Mouse (Mus musculus) embryonic stem cell, embryonic (primary cell): ENCODE measurements at regions not wholly inside any gene's neighbourhood (a gene's known extent, or its start where the extent isn't known, plus 50 kb on each side); places are given as distances from the start of the nearest gene placed in this dataset.
"Not testable (repeated sequence)": the region's sequence is repeated elsewhere in the genome, so short reads cannot be mapped to it uniquely, and the experiment has no call there.

ENCODE experiments used
- CTCF ChIA-PET, 4 experiments: fragments of 300-600 bp in 2 of 4; fragments of 350-600 bp in 2 of 4; sonication (Branson Sonifier 250); formaldehyde crosslinking; loops; one replicate each; lab custom pipeline; 2022; ENCODE audit warnings: inconsistent platforms in 2 of 4; lab: Charles Lee
- POLR2A ChIA-PET, 4 experiments: fragments of 300-600 bp in 2 of 4; fragments of 350-600 bp in 2 of 4; sonication (Branson Sonifier 250); formaldehyde crosslinking; loops; one replicate each; lab custom pipeline; 2022; ENCODE audit warnings: antibody characterized with exemption in 4 of 4, inconsistent platforms in 1 of 4; lab: Charles Lee

DNA sequence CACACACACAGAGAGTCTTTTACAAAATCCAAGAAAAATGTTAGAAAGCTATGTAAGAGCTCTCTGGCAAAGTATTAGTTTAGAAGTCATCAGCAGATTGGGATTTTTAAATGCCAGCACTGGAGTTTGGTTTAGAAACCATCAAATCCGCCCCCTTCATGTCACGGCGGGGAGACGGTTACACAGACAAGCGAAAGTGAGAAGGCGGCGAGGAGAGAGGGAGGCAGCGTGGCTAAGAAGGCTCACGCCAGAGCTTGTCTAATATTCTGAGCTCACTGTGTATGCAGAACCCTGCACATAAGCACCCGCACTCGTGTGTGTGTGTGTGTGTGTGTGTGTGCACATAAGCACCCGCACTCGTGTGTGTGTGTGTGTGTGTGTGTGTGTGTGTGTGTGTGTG is 248.6 kb downstream of the Diras2 start:
- POLR2A ChIA-PET, result interaction anchor here in 2 of 4 experiments (0.6 to 0.7 kb wide), 2 partner anchors 140 to 362 kb away, joined by 3 read pairs; no protein-coding TSS in a partner anchor
- CTCF ChIA-PET, result interaction anchor here in 2 of 4 experiments (0.8 to 1.2 kb wide), 3 partner anchors 10 to 90 kb away, joined by 3 to 4 read pairs (median 3); no protein-coding TSS in a partner anchor

DNA sequence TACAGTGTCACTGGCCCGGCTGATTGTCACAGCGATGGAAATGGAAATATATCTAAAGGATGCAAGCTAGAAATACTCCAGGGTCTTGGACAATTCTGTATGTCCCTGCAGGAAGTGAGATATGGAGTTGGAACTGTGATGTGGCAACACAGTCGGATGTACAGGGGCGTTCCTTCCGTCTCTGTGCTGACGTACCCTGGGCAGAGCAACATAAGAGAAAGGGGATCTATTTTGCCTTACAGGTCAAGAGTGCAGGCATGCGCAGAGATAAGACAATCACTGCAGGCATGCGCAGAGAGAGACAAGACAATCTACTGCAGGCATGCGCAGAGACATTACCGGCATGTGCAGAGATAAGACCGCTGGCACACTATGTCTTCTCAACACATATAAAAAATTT is 247.6 kb downstream of the Diras2 start:
- ChIA-PET CTCF (interaction anchor here in 3 of 4 experiments (0.5 to 1.5 kb wide), 4 partner anchors 8 to 46 kb away, joined by 3 to 12 read pairs (median 4); no protein-coding TSS in a partner anchor), POLR2A (interaction anchor here in 1 of 4 experiments (0.7 kb wide), 1 partner anchor 33 kb away, joined by 6 read pairs; no protein-coding TSS in a partner anchor)

DNA sequence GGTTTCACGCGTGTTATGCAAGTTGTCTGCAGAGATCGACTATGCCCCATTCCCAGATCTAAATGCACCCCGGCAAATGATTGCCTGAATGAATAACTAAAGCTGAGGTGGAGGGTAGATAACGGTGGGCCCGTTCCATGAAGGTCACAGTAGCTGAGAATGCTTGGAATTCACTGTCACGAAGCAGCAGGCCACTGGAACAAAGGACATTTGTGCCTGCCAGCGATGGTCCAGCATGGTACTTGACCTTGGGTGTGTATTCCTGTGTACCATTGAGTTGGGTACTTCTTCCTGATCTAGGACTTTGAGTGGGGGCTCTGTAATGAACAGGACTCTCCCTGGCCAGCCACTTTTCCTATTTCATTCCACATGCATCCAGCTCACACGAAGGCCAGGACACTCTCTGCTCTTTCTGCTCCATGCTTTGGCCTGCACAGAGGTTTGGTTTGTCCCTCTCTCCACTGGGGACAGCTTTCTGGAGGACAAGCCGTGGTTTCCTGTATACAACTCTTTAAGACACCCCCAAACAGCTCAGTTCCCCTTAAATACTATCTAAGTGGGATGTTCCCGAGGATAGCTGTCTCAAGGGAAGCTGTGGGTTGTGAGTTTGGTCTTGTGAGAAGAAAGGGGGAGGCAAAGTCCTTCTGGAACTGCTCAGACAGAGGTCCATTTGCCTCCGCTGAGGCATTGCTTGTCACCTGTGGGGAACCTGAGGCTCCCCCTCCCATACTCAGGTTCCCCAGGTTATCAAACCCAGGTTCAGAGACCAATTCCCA is 246.9 kb downstream of the Diras2 start:
- ChIA-PET POLR2A (interaction anchor here in 1 of 4 experiments (0.6 to 1.0 kb wide), 2 partner anchors 20 to 431 kb away, joined by 3 to 4 read pairs; no protein-coding TSS in a partner anchor), CTCF (interaction anchor here in 2 of 4 experiments (0.6 to 1.5 kb wide), 5 partner anchors 9 to 431 kb away, joined by 3 to 5 read pairs (median 3); partner anchors contain the start of gene Diras2 (in 1 of the 2))

DNA sequence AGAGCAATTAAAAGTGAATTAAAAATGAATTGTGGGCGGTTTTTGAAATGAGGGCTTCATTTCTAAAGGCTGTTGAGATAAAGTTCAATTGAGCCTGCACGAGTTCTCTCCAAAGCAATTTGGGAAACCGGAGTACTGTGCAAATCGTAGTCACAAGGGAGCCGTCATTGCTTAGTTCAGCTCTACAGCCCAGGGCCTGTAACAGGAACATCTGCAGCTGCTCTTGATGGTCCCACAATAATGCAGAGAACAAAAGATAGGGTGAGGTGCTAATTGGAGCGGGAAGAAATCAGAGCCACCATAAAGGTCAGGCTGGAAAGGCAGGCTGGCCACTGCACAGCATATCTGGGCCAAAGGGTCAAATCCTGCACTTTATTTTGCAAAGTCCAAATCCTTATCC is 242.7 kb downstream of the Diras2 start:
- CTCF ChIA-PET, result interaction anchor here in 2 of 4 experiments (0.7 to 1.1 kb wide), 3 partner anchors 9 to 340 kb away, joined by 3 read pairs; no protein-coding TSS in a partner anchor
- POLR2A ChIA-PET, result interaction anchor here in 2 of 4 experiments (0.6 to 1.2 kb wide), 3 partner anchors 30 to 243 kb away, joined by 3 to 5 read pairs (median 4); partner anchors contain the start of gene Diras2 (in 1 of the 2)

DNA sequence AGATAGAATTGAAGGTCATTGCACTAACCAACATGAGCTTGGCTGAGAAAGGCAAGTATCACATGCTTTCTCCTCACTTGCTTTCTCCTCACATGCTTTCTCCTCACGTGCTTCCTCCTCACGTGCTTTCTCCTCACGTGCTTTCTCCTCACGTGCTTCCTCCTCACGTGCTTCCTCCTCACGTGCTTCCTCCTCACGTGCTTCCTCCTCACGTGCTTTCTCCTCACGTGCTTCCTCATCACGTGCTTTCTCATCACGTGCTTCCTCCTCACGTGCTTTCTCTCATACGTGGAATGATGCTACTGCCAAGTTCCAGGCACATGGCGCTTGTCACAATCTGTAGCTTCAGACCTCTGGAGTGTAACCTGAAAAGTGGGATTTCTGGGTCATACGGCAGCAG is 235.2 kb downstream of the Diras2 start:
- ChIA-PET POLR2A (interaction anchor here in 1 of 4 experiments (0.9 to 1.4 kb wide), 3 partner anchors 24 to 55 kb away, joined by 3 read pairs; no protein-coding TSS in a partner anchor), CTCF (no interaction called here)

DNA sequence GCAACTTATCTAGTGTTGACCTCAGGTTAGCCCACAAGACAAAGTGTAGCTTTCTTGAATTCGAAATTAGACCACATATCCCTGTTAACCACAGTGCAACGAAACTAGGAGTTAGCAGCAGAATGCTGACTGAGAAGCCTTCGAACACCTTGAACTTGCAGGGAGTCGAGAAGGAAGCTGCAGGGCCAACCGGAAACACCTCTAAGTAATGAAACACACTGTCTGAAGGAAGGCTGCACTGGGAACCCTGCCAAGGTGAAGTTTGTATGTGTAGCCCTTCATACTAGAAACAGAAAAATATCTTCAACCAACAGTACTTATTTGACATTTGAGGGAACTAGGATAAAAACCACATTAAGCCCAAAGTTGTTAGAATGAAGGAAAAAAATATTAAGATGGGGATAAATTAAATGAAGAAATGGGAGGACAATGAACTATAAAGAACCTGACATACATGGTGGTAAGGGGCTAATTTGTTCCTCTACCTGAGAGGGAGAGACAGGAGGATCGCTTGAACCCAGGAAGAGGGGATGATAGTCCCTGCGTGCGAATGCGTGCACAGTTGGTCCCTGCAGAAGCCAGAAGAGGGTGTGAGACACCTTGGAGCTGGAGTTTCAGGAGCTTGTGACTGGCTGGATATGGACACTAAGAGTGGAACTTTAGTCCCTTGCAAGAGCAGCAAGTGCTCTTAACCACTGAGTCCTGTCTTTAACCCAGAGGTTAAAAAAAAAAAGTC is 234.4 kb downstream of the Diras2 start:
- ChIA-PET CTCF (interaction anchor here in 2 of 4 experiments (0.7 to 1.2 kb wide), 3 partner anchors 8 to 332 kb away, joined by 3 read pairs; no protein-coding TSS in a partner anchor), POLR2A (interaction anchor here in 1 of 4 experiments (1.1 to 1.6 kb wide), 4 partner anchors 13 to 54 kb away, joined by 3 read pairs; no protein-coding TSS in a partner anchor)

DNA sequence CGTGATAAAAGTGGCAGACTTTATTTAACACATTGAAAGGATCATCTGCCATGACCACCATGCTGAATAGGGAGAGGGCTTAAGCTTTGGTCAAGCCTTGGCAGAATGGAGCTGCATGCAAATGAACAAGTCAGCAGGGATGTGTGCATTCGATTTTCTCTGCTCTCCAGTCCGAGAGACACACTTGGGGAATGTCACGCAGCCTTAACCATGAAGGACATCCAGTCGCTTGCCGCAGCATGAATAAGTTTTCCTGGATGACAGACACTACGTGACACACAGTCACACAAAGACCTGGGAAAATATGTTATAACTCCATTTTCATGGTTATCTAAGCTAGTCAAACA is 233.8 kb downstream of the Diras2 start:
- CTCF ChIA-PET, result interaction anchor here in 2 of 4 experiments (0.7 to 1.2 kb wide), 3 partner anchors 9 to 332 kb away, joined by 3 read pairs; no protein-coding TSS in a partner anchor
- POLR2A ChIA-PET, result interaction anchor here in 1 of 4 experiments (1.1 to 1.6 kb wide), 3 partner anchors 13 to 28 kb away, joined by 3 read pairs; no protein-coding TSS in a partner anchor

DNA sequence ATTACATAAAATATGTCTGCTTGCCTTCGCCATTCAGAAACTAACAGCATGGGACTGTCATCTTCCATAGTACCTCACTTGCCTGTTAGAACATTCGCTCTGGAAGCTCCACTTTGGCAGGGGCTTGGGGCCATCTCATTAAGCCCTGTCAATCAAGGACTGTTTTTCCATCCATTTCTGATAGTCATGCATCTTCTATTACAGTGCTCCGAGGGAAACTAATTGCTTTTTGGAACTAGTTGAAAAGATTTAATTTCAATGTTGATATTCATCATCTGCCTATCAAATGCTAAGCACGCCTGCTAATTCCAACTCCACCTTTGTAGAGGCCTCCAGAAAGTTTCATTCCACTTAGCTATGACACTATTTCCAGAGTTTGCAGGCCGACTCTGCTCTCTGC is 232.7 kb downstream of the Diras2 start:
- POLR2A ChIA-PET, result interaction anchor here in 1 of 4 experiments (1.6 kb wide), 1 partner anchor 22 kb away, joined by 3 read pairs; no protein-coding TSS in a partner anchor
- CTCF ChIA-PET, result no interaction called here

DNA sequence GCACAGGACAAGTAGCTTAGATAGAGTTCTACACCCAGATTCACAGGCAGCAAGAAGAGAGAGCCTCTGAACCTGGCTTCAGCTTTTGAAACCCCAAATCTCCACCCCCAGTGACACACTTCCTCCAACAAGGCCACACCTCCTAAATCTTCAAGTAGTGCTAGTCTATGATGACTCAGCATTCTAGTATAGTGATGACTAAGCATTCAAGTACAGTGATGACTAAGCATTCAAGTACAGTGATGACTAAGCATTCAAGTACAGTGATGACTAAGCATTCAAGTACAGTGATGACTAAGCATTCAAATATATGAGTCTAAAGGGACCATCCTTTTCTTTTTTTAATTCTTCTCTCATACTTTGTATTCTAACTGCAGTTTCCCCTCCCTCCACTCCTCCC is 225.8 kb downstream of the Diras2 start:
- POLR2A ChIA-PET, CTCF ChIA-PET: not testable (repeated sequence)

DNA sequence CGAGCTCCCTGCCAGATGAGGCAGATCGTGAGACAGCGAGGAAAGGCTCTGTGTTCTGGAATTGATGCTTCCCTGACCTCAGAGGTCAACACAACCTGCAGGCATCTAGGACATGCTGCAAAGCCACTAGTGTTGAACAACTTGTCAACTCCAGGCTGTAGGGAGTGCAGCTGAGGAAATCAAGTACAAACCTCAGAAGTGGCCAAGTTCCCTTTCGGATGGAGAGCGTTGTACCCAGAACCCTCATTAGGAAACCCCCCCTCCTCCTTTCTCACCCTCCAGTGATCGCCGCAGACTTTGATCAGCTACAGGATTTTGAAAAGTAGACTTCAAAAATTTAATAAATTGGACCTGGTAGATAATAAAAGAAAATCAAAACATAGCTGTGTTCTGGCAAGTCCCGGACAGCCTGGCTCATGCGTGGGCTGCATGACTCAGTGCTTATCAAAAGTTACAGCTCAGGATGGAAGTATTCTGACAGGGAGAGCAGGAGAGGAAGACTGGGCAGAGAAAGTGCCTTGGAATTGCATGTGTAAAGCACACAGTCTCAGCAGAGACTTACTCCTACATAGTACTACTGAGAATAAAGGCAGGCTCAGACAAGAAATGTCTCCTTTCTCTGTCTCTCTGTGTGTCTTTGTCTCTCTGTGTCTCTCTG is 224.2 kb downstream of the Diras2 start:
- ChIA-PET CTCF (interaction anchor here in 2 of 4 experiments (0.7 to 1.3 kb wide), 2 partner anchors 25 to 32 kb away, joined by 3 to 4 read pairs; no protein-coding TSS in a partner anchor), POLR2A (interaction anchor here in 1 of 4 experiments (0.6 kb wide), 1 partner anchor 122 kb away, joined by 3 read pairs; no protein-coding TSS in a partner anchor)

DNA sequence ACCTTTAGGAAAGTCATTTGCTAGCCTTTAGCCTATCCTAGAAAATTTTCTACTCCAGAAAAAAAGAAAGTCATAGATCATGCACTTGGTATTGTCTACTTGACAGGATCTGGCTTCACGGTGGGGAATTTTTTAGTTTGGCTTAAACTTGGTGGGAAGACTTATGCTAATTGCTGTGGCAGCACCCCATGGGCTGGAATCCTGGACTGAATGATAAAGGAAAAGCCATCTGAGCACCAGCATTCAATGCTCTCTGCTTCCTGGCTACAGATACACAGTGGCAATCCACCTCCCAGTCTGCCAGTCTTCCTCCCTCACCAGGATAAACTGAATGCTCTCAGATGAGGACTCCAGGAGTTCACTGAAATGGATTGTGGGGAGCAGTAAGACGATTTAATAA is 220.1 kb downstream of the Diras2 start:
- CTCF ChIA-PET, result no interaction called here
- POLR2A ChIA-PET, result interaction anchor here in 1 of 4 experiments (1.3 kb wide), 1 partner anchor 14 kb away, joined by 3 read pairs; no protein-coding TSS in a partner anchor

DNA sequence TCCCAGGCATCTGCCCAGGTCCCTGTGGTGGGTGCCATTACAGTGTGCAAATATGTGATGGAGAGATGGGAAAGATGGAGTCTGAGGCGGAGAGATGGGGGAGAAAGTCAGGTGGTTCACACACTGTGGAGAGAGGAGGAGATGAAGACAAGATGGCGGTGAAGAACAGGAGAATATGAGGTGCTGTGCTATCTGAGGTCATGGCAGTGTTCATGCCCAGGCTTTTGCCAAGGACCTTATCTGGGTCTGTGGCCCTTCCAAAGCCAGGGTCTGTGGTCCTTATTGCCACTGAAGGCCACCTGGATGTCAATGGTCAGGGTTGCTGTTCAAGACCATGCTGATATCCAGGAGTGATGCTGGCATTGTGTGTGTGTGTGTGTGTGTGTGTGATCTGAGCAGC is 212.8 kb downstream of the Diras2 start:
- POLR2A ChIA-PET, result interaction anchor here in 1 of 4 experiments (0.5 kb wide), 1 partner anchor 30 kb away, joined by 3 read pairs; no protein-coding TSS in a partner anchor
- CTCF ChIA-PET, result no interaction called here

DNA sequence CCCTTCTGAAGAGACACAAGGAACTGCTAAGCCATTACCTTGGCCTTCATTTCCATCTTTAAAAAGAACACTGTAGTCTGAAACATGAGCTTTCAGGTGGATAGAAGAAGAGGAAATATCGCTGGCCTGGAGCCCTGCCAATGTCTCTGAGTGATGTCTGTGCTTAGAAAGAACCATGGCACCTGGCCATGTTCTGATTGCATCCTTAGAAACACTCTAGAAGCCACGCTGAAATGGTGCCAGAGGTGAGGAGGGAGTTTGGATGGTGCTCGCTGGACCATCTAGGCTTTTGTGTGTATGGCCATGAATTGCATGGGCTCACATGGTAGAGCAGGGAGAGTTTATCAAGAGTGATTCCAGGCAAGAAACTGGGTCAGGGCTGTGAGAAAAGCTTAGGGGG is 207.4 kb downstream of the Diras2 start:
- CTCF ChIA-PET, result interaction anchor here in 1 of 4 experiments (0.6 kb wide), 1 partner anchor 42 kb away, joined by 3 read pairs; no protein-coding TSS in a partner anchor
- POLR2A ChIA-PET, result interaction anchor here in 3 of 4 experiments (0.5 to 0.9 kb wide), 9 partner anchors 70 to 962 kb away, joined by 3 to 7 read pairs (median 3); no protein-coding TSS in a partner anchor

DNA sequence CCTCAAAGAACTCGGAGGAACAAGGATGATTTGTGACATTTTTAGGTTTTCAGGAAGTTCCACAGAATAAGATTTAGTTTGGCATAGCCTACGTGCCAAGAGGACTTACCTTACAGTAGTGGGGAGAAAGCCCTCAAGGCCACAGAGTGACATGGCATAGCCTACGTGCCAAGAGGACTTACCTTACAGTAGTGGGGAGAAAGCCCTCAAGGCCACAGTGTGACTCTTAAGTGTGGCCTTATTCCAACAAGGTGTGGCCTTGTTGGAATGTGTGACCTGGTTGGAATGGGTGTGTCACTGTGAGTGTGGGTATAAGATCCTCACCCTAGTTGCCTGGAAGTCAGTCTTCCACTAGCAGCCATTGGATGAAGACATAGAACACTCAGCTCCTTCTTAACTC is 206.7 kb downstream of the Diras2 start:
- CTCF ChIA-PET, result interaction anchor here in 1 of 4 experiments (0.6 kb wide), 1 partner anchor 48 kb away, joined by 6 read pairs; no protein-coding TSS in a partner anchor
- POLR2A ChIA-PET, result not testable (repeated sequence)

DNA sequence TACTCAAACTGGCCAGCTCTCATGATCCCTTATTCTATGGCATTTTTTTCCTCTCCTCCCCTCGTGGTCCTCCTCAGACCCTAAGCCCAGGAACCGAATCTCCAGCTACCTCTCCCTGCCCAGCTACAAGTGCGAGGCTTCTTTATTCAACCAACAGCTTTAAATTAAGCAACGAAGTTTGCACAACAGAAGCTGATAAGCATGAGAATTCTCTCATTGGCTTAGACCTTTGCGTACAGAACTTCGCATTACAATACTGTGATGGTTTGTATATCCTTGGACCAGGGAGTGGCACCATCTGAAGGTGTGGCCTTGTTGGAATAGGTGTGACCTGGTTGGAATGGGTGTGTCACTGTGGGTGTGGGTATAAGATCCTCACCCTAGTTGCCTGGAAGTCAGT is 205.4 kb downstream of the Diras2 start:
- ChIA-PET CTCF (interaction anchor here in 1 of 4 experiments (0.6 kb wide), 1 partner anchor 639 kb away, joined by 3 read pairs; no protein-coding TSS in a partner anchor), POLR2A (interaction anchor here in 3 of 4 experiments (0.6 to 1.4 kb wide), 7 partner anchors 10 to 248 kb away, joined by 3 to 4 read pairs (median 3); no protein-coding TSS in a partner anchor)

DNA sequence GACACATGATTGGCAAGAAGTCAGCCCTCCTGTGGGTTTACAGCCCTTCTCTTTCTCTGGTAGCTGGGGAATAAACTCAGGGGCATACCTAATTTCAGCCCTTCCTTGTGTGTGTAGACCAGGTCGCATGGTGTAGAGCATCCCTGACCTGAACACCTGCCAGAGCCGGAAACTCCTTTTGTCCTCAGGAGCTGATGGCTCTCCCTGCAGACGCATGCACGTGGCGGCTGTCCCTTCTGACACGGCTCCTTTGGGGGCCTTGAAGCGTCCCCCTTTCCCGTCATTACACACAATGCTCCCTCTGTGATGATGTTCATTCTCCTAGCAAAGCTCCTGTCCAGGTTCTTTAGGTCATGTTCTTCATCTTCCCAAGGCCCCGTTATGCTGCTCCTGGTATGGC is 203.3 kb downstream of the Diras2 start:
- CTCF ChIA-PET, result interaction anchor here in 2 of 4 experiments (0.6 to 1.4 kb wide), 2 partner anchors 25 to 209 kb away, joined by 3 read pairs; no protein-coding TSS in a partner anchor

DNA sequence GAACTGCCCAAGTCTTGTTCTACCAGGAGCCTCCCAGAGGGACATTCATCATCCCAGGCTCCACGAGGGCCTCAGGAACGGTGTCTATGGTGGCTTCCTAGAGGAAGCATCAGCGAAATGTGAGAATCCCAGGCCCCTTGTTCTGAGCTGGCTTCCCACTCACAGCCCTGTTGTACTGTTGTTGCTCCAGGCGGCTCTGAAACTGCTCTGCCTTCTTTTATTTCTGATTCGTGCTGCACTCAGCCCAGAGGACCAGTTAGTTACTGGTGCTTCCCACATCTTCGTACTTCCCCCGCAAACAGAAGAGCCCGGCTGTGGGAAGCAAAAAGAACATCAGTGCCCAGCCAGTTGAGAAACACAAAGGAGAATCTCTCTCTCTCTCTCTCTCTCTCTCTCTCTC is 202.3 kb downstream of the Diras2 start:
- ChIA-PET CTCF (interaction anchor here in 1 of 4 experiments (0.6 kb wide), 1 partner anchor 46 kb away, joined by 12 read pairs; no protein-coding TSS in a partner anchor), POLR2A (interaction anchor here in 1 of 4 experiments (0.8 to 1.0 kb wide), 2 partner anchors 25 to 233 kb away, joined by 5 to 6 read pairs; no protein-coding TSS in a partner anchor)

More for the DNA sequence above, 203.3 kb downstream of the Diras2 start:
- POLR2A ChIA-PET, result interaction anchor here in 1 of 4 experiments (1.0 kb wide), 1 partner anchor 234 kb away, joined by 5 read pairs; no protein-coding TSS in a partner anchor
